Mouse (Mus musculus): ENCODE results near the gene Ric3.

DNA sequence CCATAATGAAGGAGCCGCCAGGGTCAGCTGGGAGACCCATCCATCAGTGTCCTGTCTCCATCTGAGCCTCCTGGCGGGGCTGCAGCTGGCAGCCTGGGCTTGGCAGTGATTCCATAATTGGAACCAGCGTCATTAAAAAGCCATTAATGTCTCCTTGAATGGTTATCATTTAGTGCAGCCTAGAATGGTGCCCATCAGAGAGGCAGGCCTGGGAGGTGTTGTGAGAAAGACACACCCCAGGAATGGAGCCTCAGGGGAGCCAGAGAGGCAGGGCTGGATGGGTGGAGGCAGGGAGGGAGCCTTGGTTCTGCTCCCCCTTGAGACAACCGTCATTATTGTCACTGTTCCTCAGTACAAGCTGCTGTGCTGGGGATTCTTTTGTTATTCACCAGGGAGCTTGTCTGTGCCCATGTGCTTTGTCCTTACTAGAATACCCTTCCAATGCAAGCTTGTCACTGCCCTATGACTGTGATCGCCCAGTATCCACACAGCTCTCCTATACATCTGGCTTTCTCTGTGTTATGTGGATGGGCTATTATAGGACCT lies 66.7 kb downstream of the Ric3 start:
- TF ChIP-seq POLR2A (IDR thresholded peaks at IDR 0.05; ENCODE audit: control insufficient read depth, low read depth, low read length) (no peak), CTCF (IDR thresholded peaks at IDR 0.05; ENCODE audit: control insufficient read depth, insufficient read depth, insufficient replicate concordance, low read depth, low read length) (no peak)
